Mouse (Mus musculus) neural tube, embryonic 11.5 days (tissue): ENCODE measurements around the gene C330007P06Rik. TPM values are rescaled to one million over a fixed set of nuclear protein-coding genes. Genes with fewer than 3 reads are reported as not detected.
A peak's percentile ranks its signal among the peaks of the same experiment; 100 is the strongest.

Experiments used
- ATAC-seq: fragments of 200-750 bp; cut with Nextera tagmentation; 2 replicates; pipeline ENCODE4 v1.8.0; 2017; ENCODE audit warnings: moderate number of reproducible peaks, mild to moderate bottlenecking, moderate TSS enrichment, moderate library complexity; ENCODE audit not compliant: insufficient read depth, low FRiP score, low TSS enrichment
- DNase-seq: peaks from one replicate; pipeline ENCODE4 v3.0.0-alpha.2; 2015; ENCODE audit warnings: low spot score
- H3K27ac ChIP-seq: fragments of 300-500 bp; sonication (generic); 2 replicates; pipeline ENCODE4 v1.5.1; 2014; ENCODE audit warnings: low read depth, mild to moderate bottlenecking, low read length
- H3K27me3 ChIP-seq: fragments of 300-500 bp; sonication (generic); 2 replicates; pipeline ENCODE4 v1.6.1; 2014; ENCODE audit warnings: mild to moderate bottlenecking, low read length, mixed read lengths; ENCODE audit not compliant: control insufficient read depth, insufficient read depth
- H3K36me3 ChIP-seq: fragments of 300-500 bp; sonication (generic); 2 replicates; pipeline ENCODE4 v1.6.1; 2014; ENCODE audit warnings: mild to moderate bottlenecking, low read length, moderate library complexity, mixed read lengths; ENCODE audit not compliant: control insufficient read depth, insufficient read depth
- H3K4me1 ChIP-seq: fragments of 300-500 bp; sonication (generic); 2 replicates; pipeline ENCODE4 v1.6.1; 2014; ENCODE audit warnings: low read length, mixed read lengths; ENCODE audit not compliant: control insufficient read depth, insufficient read depth
- H3K4me2 ChIP-seq: fragments of 300-500 bp; sonication (generic); 2 replicates; pipeline ENCODE4 v1.6.1; 2014; ENCODE audit warnings: low read depth, mild to moderate bottlenecking, moderate library complexity
- H3K4me3 ChIP-seq: fragments of 300-500 bp; sonication (generic); 2 replicates; pipeline ENCODE4 v1.5.1; 2014; ENCODE audit warnings: low read depth, low read length
- H3K9ac ChIP-seq: fragments of 300-500 bp; sonication (generic); 2 replicates; pipeline ENCODE4 v1.6.1; 2014; ENCODE audit warnings: mild to moderate bottlenecking, low read length
- H3K9me3 ChIP-seq: fragments of 300-500 bp; sonication (generic); 2 replicates; pipeline ENCODE4 v1.6.1; 2016; ENCODE audit warnings: low read length; ENCODE audit not compliant: control insufficient read depth
- WGBS: fragments of 180-500 bp; shearing (Covaris S2); extraction: QIAGEN DNeasy Blood & Tissue Kit; methylation state at CpG from one replicate; pipeline ENCODE4 v1.1.7; 2014; 5-methylcytosine and 5-hydroxymethylcytosine counted together
- polyA plus RNA-seq: library from polyadenylated mRNA; unstranded; fragments of >200 nt; fragmentation: Nextera tagmentation; extraction: Ambion mirVana; gene quantifications from 2 replicates; pipeline ENCODE4 v1.2.1, GENCODE M21; 2014

Gene C330007P06Rik
- polyA plus RNA-seq, 1 experiment from 2014 or later = 37.4 TPM

GRCm38 (mm10) chrX:36826873-36827272 is 47.0 kb downstream of the C330007P06Rik start:
- ATAC-seq (no peak), DNase-seq (no peak)
- no peak overlapping the region for H3K27ac ChIP-seq
- H3K4me1 ChIP-seq = no peaks in the 10 kb centered on the region
- no peak overlapping the region for H3K4me3 ChIP-seq
- H3K27me3 ChIP-seq = no peaks in the 10 kb centered on the region
- no peak overlapping the region for H3K9ac ChIP-seq
- WGBS = 79% methylated on average over 4 of the region's 5 CpGs
- H3K36me3 ChIP-seq = no peaks in the 10 kb centered on the region
- H3K9me3 ChIP-seq = no peaks in the 10 kb centered on the region
- H3K4me2 ChIP-seq = no peak overlapping the region

DNA sequence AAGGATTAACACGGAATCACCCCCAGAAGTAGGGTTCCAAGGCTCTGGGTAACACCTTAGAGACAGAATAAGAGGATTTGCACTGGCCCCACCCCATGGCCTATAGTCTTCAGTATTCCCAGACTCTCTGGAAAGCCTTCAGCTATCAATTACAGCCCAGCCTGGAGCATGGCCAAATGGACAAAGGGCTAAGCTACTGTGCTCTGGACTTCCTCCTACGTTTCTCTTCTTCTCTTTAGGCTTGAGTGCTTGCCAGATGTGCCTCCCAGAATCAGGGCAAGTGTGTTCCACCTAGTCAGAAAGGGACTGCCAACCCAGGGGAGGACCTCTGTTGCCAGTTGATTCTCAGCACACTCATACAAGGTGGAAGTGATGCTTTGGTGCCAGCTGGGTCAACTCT is 48.9 kb downstream of the C330007P06Rik start:
- no peak for ATAC-seq
- H3K27ac ChIP-seq = no peak overlapping the region
- no peaks in the 10 kb centered on the region for H3K4me1 ChIP-seq
- H3K4me3 ChIP-seq = no peak overlapping the region
- DNase-seq = no peak
- WGBS = 67% methylated on average over 2 of the region's 2 CpGs
- no peak overlapping the region for H3K9ac ChIP-seq
- H3K4me2 ChIP-seq = no peak overlapping the region
- no peaks in the 10 kb centered on the region for H3K27me3 ChIP-seq
- no peaks in the 10 kb centered on the region for H3K36me3 ChIP-seq
- H3K9me3 ChIP-seq = no peaks in the 10 kb centered on the region

- ATAC-seq = no peak
Measured at GRCm38 (mm10) chrX:36823932-36824711, 49.8 kb downstream of the C330007P06Rik start.

DNA sequence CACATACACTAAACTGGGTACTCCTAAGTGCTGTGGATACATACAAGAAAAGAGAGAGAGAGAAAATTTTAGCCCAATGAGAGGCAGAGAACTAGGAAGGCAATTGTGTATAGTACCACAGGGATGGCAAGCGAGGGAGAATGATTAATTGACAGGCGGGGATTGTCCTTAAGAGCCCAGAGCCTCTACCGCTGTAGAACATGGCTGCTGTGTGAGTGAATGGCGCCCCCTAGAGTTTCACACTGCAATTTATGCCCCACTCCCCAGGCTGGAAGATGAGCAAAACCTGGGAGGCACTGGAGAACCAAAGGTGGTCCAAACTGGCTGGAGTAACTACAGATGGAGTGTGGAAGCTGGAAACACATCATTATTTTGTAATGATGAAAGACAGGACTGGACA is 53.7 kb downstream of the C330007P06Rik start:
- WGBS = 15% methylated on average over 4 of the region's 4 CpGs
- Histone ChIP-seq H3K4me3 (no peak overlapping the region), H3K9ac (no peak overlapping the region), H3K36me3 (no peaks in the 10 kb centered on the region), H3K9me3 (no peaks in the 10 kb centered on the region), H3K4me1 (no peaks in the 10 kb centered on the region), H3K4me2 (no peak overlapping the region), H3K27me3 (no peaks in the 10 kb centered on the region), H3K27ac (no peak overlapping the region)
- DNase-seq = peak; percentile 59
- peak; percentile 61 for ATAC-seq

More at GRCm38 (mm10) chrX:36823932-36824711, 49.8 kb downstream of the C330007P06Rik start:
- DNase-seq = no peak
- no peak overlapping the region for H3K27ac ChIP-seq
- WGBS = 83% methylated on average over 10 of the region's 10 CpGs
- H3K4me3 ChIP-seq = no peak overlapping the region
- H3K36me3 ChIP-seq = no peaks in the 10 kb centered on the region
- H3K27me3 ChIP-seq = no peaks in the 10 kb centered on the region
- H3K4me2 ChIP-seq = no peak overlapping the region
- no peaks in the 10 kb centered on the region for H3K4me1 ChIP-seq
- H3K9ac ChIP-seq = no peak overlapping the region
- no peaks in the 10 kb centered on the region for H3K9me3 ChIP-seq

- ATAC-seq (no peak), DNase-seq (no peak)
- Histone ChIP-seq H3K4me2 (no peak overlapping the region), H3K27me3 (no peaks in the 10 kb centered on the region), H3K36me3 (no peaks in the 10 kb centered on the region), H3K4me3 (no peak overlapping the region), H3K4me1 (no peaks in the 10 kb centered on the region), H3K9ac (no peak overlapping the region), H3K9me3 (no peaks in the 10 kb centered on the region), H3K27ac (no peak overlapping the region)
- 61% methylated on average over 4 of the region's 4 CpGs for WGBS
Measured at GRCm38 (mm10) chrX:36819575-36819974, 54.3 kb downstream of the C330007P06Rik start.

DNA sequence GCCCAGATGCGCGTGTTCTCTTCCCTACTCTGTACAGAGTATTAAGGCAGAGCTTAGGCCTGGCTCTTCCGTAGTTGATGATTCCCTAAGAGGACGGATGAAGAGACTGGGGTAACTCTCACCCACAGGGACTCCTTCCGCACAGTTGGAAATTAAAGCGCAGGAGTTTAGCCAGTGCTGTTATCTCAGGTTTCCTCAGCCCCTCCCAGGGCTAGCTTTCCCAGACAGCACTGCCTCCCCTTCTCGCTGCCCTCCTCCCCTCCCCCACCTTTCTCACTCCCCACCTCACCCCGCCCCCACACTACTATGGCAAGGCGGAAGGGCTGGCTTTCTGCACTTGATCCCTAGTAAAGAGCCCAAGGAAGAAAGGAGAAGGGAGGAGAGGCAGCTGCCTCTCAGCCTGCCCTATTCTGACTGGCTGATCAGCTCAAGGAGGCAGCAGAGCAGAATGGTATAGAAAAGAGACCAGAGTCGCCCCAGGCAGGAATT is 56.9 kb downstream of the C330007P06Rik start:
- peak overlapping the region; percentile 30 for H3K4me2 ChIP-seq
- no peaks in the 10 kb centered on the region for H3K36me3 ChIP-seq
- no peaks in the 10 kb centered on the region for H3K4me1 ChIP-seq
- H3K4me3 ChIP-seq = no peak overlapping the region
- no peaks in the 10 kb centered on the region for H3K27me3 ChIP-seq
- peak; percentile 71 for DNase-seq
- H3K27ac ChIP-seq = peak overlapping the region; percentile 83
- 15% methylated on average over 10 of the region's 10 CpGs for WGBS
- peak overlapping the region; percentile 41 for H3K9ac ChIP-seq
- H3K9me3 ChIP-seq = no peaks in the 10 kb centered on the region
- peak; percentile 89 for ATAC-seq

DNA sequence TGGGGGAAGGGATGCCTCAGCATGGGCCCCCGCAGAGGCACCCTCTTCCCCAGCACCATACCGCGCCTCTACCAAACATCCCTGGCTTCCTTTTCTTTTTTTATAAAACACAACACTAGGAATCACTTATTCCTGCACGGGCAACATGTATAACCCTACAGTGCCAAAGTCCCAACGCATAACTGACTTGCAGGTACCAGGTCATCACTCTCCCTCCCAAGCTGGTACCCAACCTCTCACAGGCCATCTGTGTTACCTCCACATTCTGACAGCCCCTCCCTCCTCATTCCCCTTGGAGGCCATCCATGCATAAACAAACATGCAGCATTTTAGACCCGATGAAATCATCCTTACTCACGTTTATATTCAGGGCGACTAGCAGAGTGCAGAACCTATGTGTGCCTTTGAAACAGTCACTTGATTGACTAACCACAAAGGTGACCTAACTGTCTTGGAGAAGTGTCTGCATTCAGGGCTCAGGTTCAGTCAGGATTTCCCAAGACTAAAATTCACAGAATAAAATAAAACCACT is 57.5 kb downstream of the C330007P06Rik start:
- Histone ChIP-seq H3K4me3 (0 out of 2 replicates have a peak overlapping the region, but pooled peaks have one; percentile 2), H3K9ac (peak overlapping the region; percentile 41), H3K36me3 (no peaks in the 10 kb centered on the region), H3K4me1 (no peaks in the 10 kb centered on the region), H3K9me3 (no peaks in the 10 kb centered on the region), H3K27ac (peak overlapping the region; percentile 83), H3K4me2 (peak overlapping the region; percentile 30), H3K27me3 (no peaks in the 10 kb centered on the region)
- 32% methylated on average over 8 of the region's 8 CpGs for WGBS
- peak; percentile 10; the same call in 1 of the 2 replicates for ATAC-seq
- no peak for DNase-seq

- WGBS = 93% methylated on average over 2 of the region's 4 CpGs
- Histone ChIP-seq H3K27ac (no peak overlapping the region), H3K9ac (no peak overlapping the region), H3K4me2 (no peak overlapping the region), H3K27me3 (no peaks in the 10 kb centered on the region), H3K4me3 (no peak overlapping the region), H3K36me3 (no peaks in the 10 kb centered on the region), H3K9me3 (no peaks in the 10 kb centered on the region), H3K4me1 (no peaks in the 10 kb centered on the region)
- no peak for ATAC-seq
- no peak for DNase-seq
Measured at GRCm38 (mm10) chrX:36815439-36815838, 58.5 kb downstream of the C330007P06Rik start.

GRCm38 (mm10) chrX:36815022-36815421 is 58.9 kb downstream of the C330007P06Rik start:
- H3K9ac ChIP-seq = no peak overlapping the region
- H3K4me1 ChIP-seq = no peaks in the 10 kb centered on the region
- H3K9me3 ChIP-seq = no peaks in the 10 kb centered on the region
- no peak overlapping the region for H3K4me3 ChIP-seq
- DNase-seq = no peak
- ATAC-seq = no peak
- no peak overlapping the region for H3K27ac ChIP-seq
- no peaks in the 10 kb centered on the region for H3K36me3 ChIP-seq
- 87% methylated on average over 4 of the region's 4 CpGs for WGBS
- no peak overlapping the region for H3K4me2 ChIP-seq
- no peaks in the 10 kb centered on the region for H3K27me3 ChIP-seq
